Mouse (Mus musculus) erythroblast, embryonic 14.5 days (primary cell): ENCODE data around the gene Kcnj10.

Experiments used
- GATA1 ChIP-seq: IDR thresholded peaks from 2 replicates; pipeline ENCODE4 v1.6.1; 2012; ENCODE audit warnings: low read length, inconsistent platforms, mixed read lengths
- TAL1 ChIP-seq: IDR thresholded peaks from 3 replicates; pipeline ENCODE4 v1.6.1; 2012; ENCODE audit warnings: low read length, inconsistent platforms, mixed read lengths

DNA sequence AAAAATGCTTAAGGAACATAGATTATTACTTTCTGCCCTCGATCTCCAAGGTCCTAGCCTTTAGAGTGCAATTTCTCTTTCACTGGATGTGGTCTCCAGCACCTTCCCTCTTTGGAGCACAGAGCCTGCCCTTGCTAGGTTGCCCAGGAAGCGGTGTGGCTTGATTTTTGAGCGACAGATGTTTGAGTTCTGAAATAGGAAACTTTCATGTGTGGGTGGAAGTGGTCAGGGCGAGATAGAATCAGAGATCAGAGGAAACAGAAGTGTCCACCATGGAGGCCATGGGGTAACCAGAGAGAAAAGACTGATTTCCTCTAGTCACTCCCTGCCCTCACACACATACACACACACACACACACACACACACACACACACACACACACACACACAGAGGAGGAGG, 34.8 kb upstream of the Kcnj10 start:
- no peak for TF ChIP-seq GATA1
- TF ChIP-seq TAL1: no peak
